Mouse (Mus musculus) heart, adult 2 months (tissue): Measurements from ENCODE around the gene Serpinb8.

Experiments used
- CTCF ChIP-seq: fragments of 200-600 bp; IDR thresholded peaks from 2 replicates; pipeline ENCODE4 v1.8.1; 2022; ENCODE audit warnings: antibody characterized with exemption, mild to moderate bottlenecking, moderate library complexity
- EP300 ChIP-seq: fragments of 200-500 bp; IDR thresholded peaks from 2 replicates; pipeline ENCODE4 v1.6.1; 2011; ENCODE audit warnings: low read depth, low read length, control low read depth; ENCODE audit not compliant: insufficient read depth
- POLR2A ChIP-seq: fragments of 200-500 bp; IDR thresholded peaks from 2 replicates; pipeline ENCODE4 v1.6.1; 2011; ENCODE audit warnings: mild to moderate bottlenecking, low read depth, low read length, control low read depth; ENCODE audit not compliant: insufficient read depth

- TF ChIP-seq CTCF (no peak), POLR2A (no peak), EP300 (no peak)
These were observed at the start of gene Serpinb8 for GRCm38 (mm10) chr1:107589691-107590470.
